Mouse (Mus musculus) spleen, adult 12 weeks (tissue): ENCODE data around the gene Gm8334.
"Not testable (repeated sequence)": the region's sequence is repeated elsewhere in the genome, so short reads cannot be mapped to it uniquely, and the experiment has no call there.

Source experiments
- DNase-seq: peaks from one replicate; pipeline ENCODE4 v3.0.0; 2022; ENCODE audit warnings: low spot score

The Gm8334 gene

GRCm38 (mm10) chrX:148615053-148615452 is at the start of gene Gm8334:
TSS of gene Gm8334 (minus strand) at chrX:148615153.
- not testable (repeated sequence) for DNase-seq

GRCm38 (mm10) chrX:148663298-148663697 is 48.3 kb upstream of the Gm8334 start, which contains the start of gene Gm15127:
TSS of gene Gm15127 (plus strand) at chrX:148663598.
- not testable (repeated sequence) for DNase-seq
